Comparison of ENCODE assay signal across 13 mouse cellular contexts in the genomic region with DNA sequence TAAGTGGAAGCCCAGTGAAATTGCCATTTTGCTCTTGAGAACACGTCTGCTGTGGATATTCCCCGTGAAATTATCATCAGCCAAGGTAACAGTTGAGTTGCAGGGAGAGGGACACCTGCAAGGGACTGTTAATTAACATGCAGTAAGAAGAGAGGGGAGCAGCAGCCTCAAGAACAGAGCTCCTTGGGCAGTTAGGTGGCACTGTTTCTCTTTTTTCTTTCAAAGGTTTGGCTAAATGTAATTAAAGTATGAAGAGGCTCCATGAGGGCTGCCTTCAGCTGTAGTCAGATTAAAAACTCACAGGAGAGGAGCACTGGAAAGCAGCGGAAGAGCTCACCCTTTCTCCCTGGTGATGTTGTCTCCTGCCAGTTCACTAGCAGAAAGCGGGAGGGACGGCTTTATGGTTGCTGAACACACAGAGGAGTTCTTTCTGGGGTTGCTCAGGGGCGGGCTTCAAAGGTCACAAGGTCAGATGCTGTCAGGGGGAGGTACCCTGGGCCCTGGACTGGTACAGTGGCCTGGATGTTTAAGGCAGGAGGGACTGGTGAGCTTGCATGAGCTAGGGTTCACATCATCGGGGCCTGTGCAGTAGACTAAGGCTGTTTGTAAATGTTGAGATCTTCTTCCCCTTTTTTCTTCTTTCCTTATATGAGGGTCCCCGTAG. TPM values are rescaled to one million over a fixed set of nuclear protein-coding genes. Genes with fewer than 3 reads are reported as not detected.
DNase-seq lines count a peak whose midpoint lies in the region; ATAC-seq lines count a peak whose summit lies in the region.
"Had no signal": no experiment of that assay in that cellular context is flagged by ENCODE, and none has a peak within 500 bp of the region (broad histone marks: within the 10 kb centered on the region; RNA-seq: fewer than 3 reads in every experiment).

No protein-coding gene starts in this region.

- no peak overlapping the region for H3K4me3 ChIP-seq in kidney, embryonic 15.5 days (replicated peaks)
- H3K4me3 ChIP-seq in midbrain, embryonic 16.5 days (ENCODE audit: low read depth, low read length): no peak overlapping the region
- H3K4me3 ChIP-seq: limb, embryonic 12.5 days had no signal

- no peaks in the 10 kb centered on the region for H3K36me3 ChIP-seq in kidney, embryonic 15.5 days
- H3K36me3 ChIP-seq in midbrain, embryonic 16.5 days (ENCODE audit: control insufficient read depth, insufficient read depth, low read length): no peaks in the 10 kb centered on the region
- H3K36me3 ChIP-seq: limb, embryonic 12.5 days had no signal

- H3K9me3 ChIP-seq in kidney, embryonic 15.5 days (replicated peaks): no peaks in the 10 kb centered on the region
- H3K9me3 ChIP-seq in midbrain, embryonic 16.5 days (replicated peaks; ENCODE audit: control insufficient read depth, low read length, poor library complexity, severe bottlenecking): no peaks in the 10 kb centered on the region
- H3K9me3 ChIP-seq: limb, embryonic 12.5 days had no signal

- peak; percentile 11 to 41 for DNase-seq in cerebellum, postnatal 14 days
- no peak for DNase-seq in cerebellum, adult 9-11 months
- DNase-seq in left cerebral cortex, postnatal 14 days (ENCODE audit: low spot score in 2 of 2): peak; percentile 39 to 57
- DNase-seq in left cerebral cortex, postnatal 4 days: no peak
- DNase-seq in heart, adult 11 months: no peak
- DNase-seq in urinary bladder, adult 18-20 months (ENCODE audit: low spot score in 2 of 2): no peak
- DNase-seq: cerebellum, adult 11-12 months; lung, postnatal 4 days had no signal

- peak; percentile 64; the same call in 1 of the 2 replicates for ATAC-seq in kidney, embryonic 15.5 days (replicated peaks; ENCODE audit: low FRiP score)
- ATAC-seq in midbrain, embryonic 16.5 days: peak; percentile 48; the same call in 1 of the 2 replicates

- no peak overlapping the region for H3K27ac ChIP-seq in kidney, embryonic 15.5 days
- H3K27ac ChIP-seq in midbrain, embryonic 16.5 days (ENCODE audit: low read length): no peak overlapping the region
- H3K27ac ChIP-seq: limb, embryonic 12.5 days had no signal

- intact Hi-C loops in left cerebral cortex, postnatal 14 days (cut with DNase I): loop anchor here (5.0 kb wide), 2 partner anchors 567 to 582 kb away; no protein-coding TSS in a partner anchor
- intact Hi-C loops in left cerebral cortex, postnatal 4 days (cut with DNase I): loop anchor here (10.0 kb wide), 1 partner anchor 550 kb away; no protein-coding TSS in a partner anchor

- no peaks in the 10 kb centered on the region for H3K27me3 ChIP-seq in kidney, embryonic 15.5 days
- H3K27me3 ChIP-seq in midbrain, embryonic 16.5 days (ENCODE audit: control insufficient read depth, insufficient read depth, low read depth, low read length): no peaks in the 10 kb centered on the region
- H3K27me3 ChIP-seq: limb, embryonic 12.5 days had no signal

- 32% methylated on average over 8 of the region's 8 CpGs for whole genome bisulfite sequencing in kidney, embryonic 15.5 days
- WGBS in midbrain, embryonic 16.5 days: 22% methylated on average over 8 of the region's 8 CpGs

- no peak overlapping the region for H3K4me2 ChIP-seq in kidney, embryonic 15.5 days
- no peak overlapping the region for H3K4me2 ChIP-seq in midbrain, embryonic 16.5 days (ENCODE audit: low read length)
- H3K4me2 ChIP-seq: limb, embryonic 12.5 days had no signal

- no peak overlapping the region for H3K9ac ChIP-seq in kidney, embryonic 15.5 days
- H3K9ac ChIP-seq in midbrain, embryonic 16.5 days (ENCODE audit: low read depth, low read length): no peak overlapping the region
- H3K9ac ChIP-seq: limb, embryonic 12.5 days had no signal

- peaks cover 4% of the 10 kb centered on the region for H3K4me1 ChIP-seq in kidney, embryonic 15.5 days
- H3K4me1 ChIP-seq in midbrain, embryonic 16.5 days (ENCODE audit: control insufficient read depth, insufficient read depth, low read length): no peaks in the 10 kb centered on the region

RNA-seq across cellular contexts. Expression of a gene that starts 11.7 kb away (rescaled TPM):
- total RNA-seq in left cerebral cortex, postnatal 14 days (2021): 1 to 10 TPM; 3.9 to 5.0 TPM
- 10 to 100 TPM in 1 of 2 experiments, 1 to 10 TPM in 1; 9.2 to 10.8 TPM for total RNA-seq in left cerebral cortex, postnatal 4 days (2021)
- 0.46 and 1.3 TPM in 2 replicates for polyA plus RNA-seq in kidney, embryonic 15.5 days (2015; fragmentation: Nextera tagmentation; extraction: Ambion mirVana)
- polyA plus RNA-seq in midbrain, embryonic 16.5 days (2015; fragmentation: Nextera tagmentation; extraction: Ambion mirVana): 4.6 and 6.5 TPM in 2 replicates
- total RNA-seq: granulocyte monocyte progenitor cell, adult 5-6 weeks; MEL had no signal

Comparison
In these comparisons a context has a peak if more than half of its experiments do, and no peak if none do; other contexts are left out.
1. DNase-seq: peak in cerebellum, postnatal 14 days (2 of 2) and left cerebral cortex, postnatal 14 days (2 of 2); none in cerebellum, adult 9-11 months (single experiment), left cerebral cortex, postnatal 4 days (single experiment), heart, adult 11 months (single experiment) and urinary bladder, adult 18-20 months (0 of 2).